Mouse (Mus musculus) bone marrow, adult 2 months (tissue): Measurements from ENCODE around the gene Atr.

Source experiments
- CTCF ChIP-seq: fragments of 200-500 bp; IDR thresholded peaks from 2 replicates; pipeline ENCODE4 v1.5.1; 2011; ENCODE audit warnings: low read length, control low read depth; ENCODE audit not compliant: control insufficient read depth, insufficient read depth
- POLR2A ChIP-seq: fragments of 200-500 bp; IDR thresholded peaks from 2 replicates; pipeline ENCODE4 v1.6.1; 2011; ENCODE audit warnings: low read depth, mild to moderate bottlenecking, control low read depth, low read length, borderline replicate concordance; ENCODE audit not compliant: control insufficient read depth

- TF ChIP-seq CTCF (no peak), POLR2A (no peak)
Observed at GRCm38 (mm10) chr9:95834799-95835198, 22.6 kb upstream of the Atr start.
